Mouse (Mus musculus): Measurements from ENCODE around the gene Olfr209.
"Not testable (repeated sequence)": the region's sequence is repeated elsewhere in the genome, so short reads cannot be mapped to it uniquely, and the experiment has no call there.

The Olfr209 gene

GRCm38 (mm10) chr16:59363893-59364292 lies at the start of gene Olfr209:
Gene Olfr209 (minus strand): TSS chr16:59363993.
- DNase-seq (ENCODE audit: low spot score) = no peak

GRCm38 (mm10) chr16:59413475-59413874 lies 49.7 kb upstream of the Olfr209 start:
- no peak for DNase-seq (ENCODE audit: low spot score)

DNA sequence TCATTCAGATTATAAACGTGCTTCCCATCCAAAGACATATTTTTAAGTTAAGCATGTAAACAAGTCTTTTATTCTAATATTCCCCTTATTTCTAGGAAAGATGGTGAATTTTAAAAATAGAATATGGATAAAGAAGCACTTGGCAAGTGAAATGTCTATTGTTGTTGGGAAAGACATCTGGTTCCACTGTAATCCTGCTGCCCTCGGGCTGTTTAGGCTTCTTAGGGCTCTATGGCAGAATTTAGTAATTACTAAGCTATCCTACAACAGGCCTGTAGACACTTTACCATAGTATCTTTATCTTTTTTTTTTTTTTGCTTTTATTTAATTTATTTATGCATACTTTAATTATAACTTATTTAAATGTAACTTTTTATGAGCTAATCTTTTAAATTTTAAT lies 46.0 kb upstream of the Olfr209 start:
- no peak for DNase-seq (ENCODE audit: low spot score)

DNA sequence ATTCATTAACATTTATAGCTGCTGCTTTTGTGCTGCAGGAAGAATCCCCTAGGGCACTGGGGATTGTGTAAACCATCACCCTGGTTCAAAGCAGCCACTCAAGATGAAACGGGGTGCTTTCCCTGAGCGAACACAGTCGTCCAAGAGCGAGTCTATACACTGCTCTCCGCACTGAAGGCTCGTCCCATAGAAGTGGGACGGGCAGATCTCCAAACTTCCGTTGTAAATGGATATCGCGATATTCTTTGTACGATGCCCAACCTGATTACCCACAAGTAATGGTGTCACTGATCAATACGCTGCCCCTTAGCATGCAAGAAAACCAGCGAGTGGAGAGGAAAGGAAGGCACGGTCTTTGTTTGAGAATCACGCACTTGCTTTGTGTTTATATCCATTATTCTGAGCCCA lies 45.6 kb upstream of the Olfr209 start:
- no peak for DNase-seq (ENCODE audit: low spot score)

DNA sequence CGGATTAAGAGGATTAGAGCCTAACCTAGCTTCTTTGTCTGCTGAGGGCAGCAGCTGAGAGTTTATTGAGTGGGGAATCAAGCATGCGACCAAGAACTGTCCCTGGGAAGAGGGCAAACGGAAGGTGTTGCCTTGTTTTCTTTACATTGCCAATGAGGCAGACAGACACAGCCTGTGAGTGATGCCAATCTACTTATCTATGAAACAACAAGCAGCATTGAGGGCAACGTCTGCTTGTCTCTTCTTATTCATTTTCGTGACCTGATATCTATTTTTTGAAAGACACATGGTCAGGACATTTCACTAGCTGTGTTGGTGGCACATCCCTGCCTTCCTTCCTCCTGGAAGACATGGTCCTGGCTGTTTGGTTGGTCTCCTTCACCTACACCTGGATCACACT lies 43.2 kb upstream of the Olfr209 start, which contains the start of gene Gabrr3:
TSS of gene Gabrr3 (plus strand) at position 301 of the 400 bp plus-strand sequence.
- DNase-seq (ENCODE audit: low spot score) = no peak

- no peak for DNase-seq (ENCODE audit: low spot score)
Observed at GRCm38 (mm10) chr16:59404798-59405197, 41.0 kb upstream of the Olfr209 start.

DNA sequence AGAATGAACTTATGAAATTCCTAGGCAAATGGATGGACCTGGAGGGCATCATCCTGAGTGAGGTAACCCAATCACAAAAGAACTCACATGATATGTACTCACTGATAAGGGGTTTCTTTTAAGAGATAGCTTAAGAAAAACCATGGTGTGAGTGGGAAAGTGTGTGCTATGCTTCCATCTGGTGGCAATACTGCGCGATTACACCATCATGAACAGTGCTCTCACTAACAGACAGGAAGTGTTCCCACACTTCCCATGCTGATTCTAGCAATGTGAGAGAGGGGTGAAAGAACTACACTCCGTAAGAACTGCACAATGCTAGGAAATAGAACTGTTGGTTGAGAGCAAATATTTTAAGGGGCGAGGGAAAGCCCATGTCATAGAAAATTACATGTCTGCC lies 39.9 kb upstream of the Olfr209 start:
- peak; percentile 21 for DNase-seq (ENCODE audit: low spot score)

- DNase-seq (ENCODE audit: low spot score) = no peak
Observed at GRCm38 (mm10) chr16:59401985-59402384, 38.2 kb upstream of the Olfr209 start.

GRCm38 (mm10) chr16:59401102-59401501 lies 37.3 kb upstream of the Olfr209 start:
- DNase-seq (ENCODE audit: low spot score) = no peak

GRCm38 (mm10) chr16:59393300-59393699 lies 29.5 kb upstream of the Olfr209 start:
- DNase-seq (ENCODE audit: low spot score) = peak; percentile 64

DNA sequence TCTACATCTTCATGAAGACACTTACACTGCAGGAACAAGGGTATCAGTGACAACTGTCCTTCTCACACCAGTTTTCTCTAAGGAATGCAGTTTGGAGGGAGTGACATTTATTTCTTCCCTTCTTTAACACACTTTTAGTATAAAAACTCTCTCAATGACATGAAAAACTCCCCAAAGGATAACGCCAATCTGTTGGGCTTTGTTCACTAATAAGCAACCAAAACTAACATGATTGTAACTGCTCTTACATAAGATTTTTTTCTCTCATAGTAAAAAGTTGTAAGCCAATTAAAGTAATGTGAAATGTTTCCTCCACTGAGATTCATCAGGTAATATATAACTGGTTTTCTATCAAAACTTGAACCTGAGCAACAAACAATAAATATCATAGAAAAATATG lies 14.6 kb downstream of the Olfr209 start, which contains the start of gene Olfr206:
TSS of gene Olfr206 (minus strand) at position 101 of the 400 bp plus-strand sequence.
- no peak for DNase-seq (ENCODE audit: low spot score)

DNA sequence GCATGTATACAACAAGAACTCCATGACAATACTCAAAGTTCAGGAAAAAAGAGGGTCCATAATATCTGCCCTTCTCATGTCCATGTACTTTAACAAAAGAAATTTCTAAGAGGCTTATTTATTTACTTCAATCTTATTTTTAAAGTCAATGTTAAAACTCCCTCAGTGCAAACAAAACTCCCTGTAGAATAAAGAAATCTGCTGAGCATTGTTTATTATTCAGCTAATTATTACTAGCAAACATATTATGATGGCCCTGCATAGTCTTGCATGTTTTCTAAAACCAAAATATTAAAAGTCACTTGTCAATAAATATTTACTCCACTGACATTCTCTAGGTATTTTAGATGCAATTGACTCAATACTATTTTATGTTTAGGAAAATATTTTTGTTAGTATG lies 32.8 kb downstream of the Olfr209 start, which contains the start of gene Olfr205:
TSS of gene Olfr205 (minus strand) at position 101 of the 400 bp plus-strand sequence.
- no peak for DNase-seq (ENCODE audit: low spot score)

- DNase-seq (ENCODE audit: low spot score) = not testable (repeated sequence)
Observed at GRCm38 (mm10) chr16:59323262-59323661, 40.5 kb downstream of the Olfr209 start.

DNA sequence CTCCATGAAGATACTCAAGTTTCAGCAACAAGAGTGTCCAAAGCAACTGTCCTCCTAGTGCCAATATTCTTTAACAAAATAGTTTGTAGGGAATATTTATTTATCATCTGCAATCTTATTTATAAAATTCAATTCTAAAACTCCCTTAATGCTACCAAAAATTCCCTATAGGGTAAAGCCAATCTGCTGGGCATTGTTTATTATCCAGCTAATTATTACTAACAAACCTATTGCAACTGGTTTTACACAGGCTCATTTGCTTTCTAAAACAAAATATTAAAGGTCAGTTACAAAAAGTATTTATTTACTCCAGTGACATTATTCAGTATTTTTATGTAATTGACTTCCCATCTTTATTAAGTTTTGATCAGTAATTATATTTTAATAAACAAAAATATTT lies 45.6 kb downstream of the Olfr209 start, which contains the start of gene Olfr204:
TSS of gene Olfr204 (minus strand) at position 101 of the 400 bp plus-strand sequence.
- no peak for DNase-seq (ENCODE audit: low spot score)
